Mouse (Mus musculus) CH12.LX (cell line): ENCODE data around the gene Rai14. TPM values are rescaled to one million over a fixed set of nuclear protein-coding genes. Genes with fewer than 3 reads are reported as not detected.

Experiments
- DNase-seq: peaks from one replicate; pipeline ENCODE4 v3.0.0-alpha.2; 2013; ENCODE audit errors: extremely low read depth
- H3K27ac ChIP-seq: 2 replicates; pipeline ENCODE4 v1.5.1; 2012; ENCODE audit warnings: low read depth, mild to moderate bottlenecking, control low read depth, moderate library complexity; ENCODE audit not compliant: insufficient read depth
- H3K27me3 ChIP-seq: replicated peaks from 2 replicates; pipeline ENCODE3; 2012; ENCODE audit warnings: inconsistent platforms
- H3K36me3 ChIP-seq, 2 experiments: replicated peaks in 1 of 2; 2 replicates each; pipeline versions ENCODE3 to v1.6.1; 2012; ENCODE audit warnings: inconsistent platforms in 1 of 2, low read length in 1 of 2, mild to moderate bottlenecking in 1 of 2, mixed read lengths in 1 of 2, moderate library complexity in 1 of 2; ENCODE audit not compliant: control insufficient read depth in 1 of 2, insufficient read depth in 1 of 2
- H3K4me1 ChIP-seq, 2 experiments: 2 replicates each; pipeline ENCODE4 v1.6.1; 2012; ENCODE audit warnings: inconsistent platforms in 1 of 2, moderate library complexity in 1 of 2; ENCODE audit not compliant: insufficient read depth in 2 of 2, control insufficient read depth in 1 of 2
- H3K4me2 ChIP-seq: 2 replicates; pipeline ENCODE4 v1.6.1; 2012; ENCODE audit warnings: low read depth, mild to moderate bottlenecking, control low read depth; ENCODE audit not compliant: poor library complexity, insufficient read depth, severe bottlenecking
- H3K4me3 ChIP-seq, 3 experiments: fragments of 150-350 bp in 1 of 3; sonication (generic) in 1 of 3; replicated peaks in 1 of 3; 2 replicates each; pipeline versions ENCODE3 to v1.5.1; 2011 to 2012; ENCODE audit warnings: low read depth in 2 of 3, low read length in 2 of 3, mild to moderate bottlenecking in 2 of 3, moderate library complexity in 2 of 3, control low read depth in 1 of 3, improper control_type of control experiment in 1 of 3, inconsistent platforms in 1 of 3, mixed read lengths in 1 of 3; ENCODE audit not compliant: poor library complexity in 1 of 3
- H3K79me2 ChIP-seq: replicated peaks from 2 replicates; pipeline ENCODE4 v1.6.1; 2012; ENCODE audit warnings: mild to moderate bottlenecking, moderate library complexity; ENCODE audit not compliant: control insufficient read depth, poor library complexity, insufficient read depth, severe bottlenecking; ENCODE audit errors: extremely low read depth
- H3K9ac ChIP-seq: 2 replicates; pipeline ENCODE4 v1.6.1; 2012; ENCODE audit warnings: low read depth, mild to moderate bottlenecking, control low read depth, moderate library complexity; ENCODE audit not compliant: insufficient read depth
- H3K9me3 ChIP-seq: replicated peaks from 2 replicates; pipeline ENCODE3; 2012; ENCODE audit warnings: low read length, inconsistent platforms, mixed read lengths
- BHLHE40 ChIP-seq: IDR thresholded peaks from 2 replicates; pipeline ENCODE4 v1.6.1; 2011; ENCODE audit warnings: mild to moderate bottlenecking, low read depth, low read length, improper control_type of control experiment
- CHD1 ChIP-seq: IDR thresholded peaks from 2 replicates; pipeline ENCODE4 v1.6.1; 2012; ENCODE audit warnings: low read depth, low read length, improper control_type of control experiment, inconsistent platforms
- CHD2 ChIP-seq: IDR thresholded peaks from 2 replicates; pipeline ENCODE4 v1.6.1; 2011; ENCODE audit warnings: low read length, improper control_type of control experiment
- E2F4 ChIP-seq: IDR thresholded peaks from 2 replicates; pipeline ENCODE4 v1.6.1; 2011; ENCODE audit warnings: low read depth, low read length, improper control_type of control experiment; ENCODE audit not compliant: insufficient replicate concordance
- ETS1 ChIP-seq: conservative IDR thresholded peaks from 2 replicates; pipeline ENCODE4 v1.6.1; 2012; ENCODE audit warnings: low read depth, mild to moderate bottlenecking, inconsistent platforms, low read length, improper control_type of control experiment, moderate library complexity
- GABPA ChIP-seq: IDR thresholded peaks from 2 replicates; pipeline ENCODE4 v1.6.1; 2012; ENCODE audit warnings: low read depth, low read length, improper control_type of control experiment, inconsistent platforms; ENCODE audit not compliant: insufficient replicate concordance
- HCFC1 ChIP-seq: IDR thresholded peaks from 2 replicates; pipeline ENCODE4 v1.6.1; 2012; ENCODE audit warnings: low read depth, mild to moderate bottlenecking, inconsistent platforms, low read length, improper control_type of control experiment
- JUN ChIP-seq: IDR thresholded peaks from 2 replicates; pipeline ENCODE4 v1.6.1; 2011; ENCODE audit warnings: low read depth, mild to moderate bottlenecking, low read length, improper control_type of control experiment, moderate library complexity; ENCODE audit not compliant: insufficient read depth
- KAT2A ChIP-seq: IDR thresholded peaks from 2 replicates; pipeline ENCODE4 v1.6.1; 2012; ENCODE audit warnings: low read length, improper control_type of control experiment, inconsistent platforms; ENCODE audit not compliant: insufficient replicate concordance
- MYC ChIP-seq: IDR thresholded peaks from 2 replicates; pipeline ENCODE4 v1.6.1; 2011; ENCODE audit warnings: low read depth, mild to moderate bottlenecking, improper control_type of control experiment, low read length
- NELFE ChIP-seq: IDR thresholded peaks from 2 replicates; pipeline ENCODE4 v1.6.1; 2011; ENCODE audit warnings: low read depth, low read length, improper control_type of control experiment
- NRF1 ChIP-seq: IDR thresholded peaks from 2 replicates; pipeline ENCODE4 v1.6.1; 2014; ENCODE audit warnings: low read depth, mild to moderate bottlenecking, inconsistent platforms, low read length, improper control_type of control experiment, moderate library complexity
- PAX5 ChIP-seq: IDR thresholded peaks from 2 replicates; pipeline ENCODE4 v1.6.1; 2012; ENCODE audit warnings: low read length, inconsistent platforms, mixed read lengths
- POLR2AphosphoS2 ChIP-seq: IDR thresholded peaks from 2 replicates; pipeline ENCODE4 v1.6.1; 2011; ENCODE audit warnings: low read depth, low read length, improper control_type of control experiment
- RAD21 ChIP-seq: IDR thresholded peaks from 2 replicates; pipeline ENCODE4 v1.6.1; 2011; ENCODE audit warnings: low read depth, mild to moderate bottlenecking, low read length, improper control_type of control experiment, moderate library complexity
- TBP ChIP-seq: conservative IDR thresholded peaks from 2 replicates; pipeline ENCODE4 v1.6.1; 2011; ENCODE audit warnings: low read depth, low read length, improper control_type of control experiment
- UBTF ChIP-seq: IDR thresholded peaks from 2 replicates; pipeline ENCODE4 v1.6.1; 2012; ENCODE audit warnings: low read depth, mild to moderate bottlenecking, inconsistent platforms, low read length, improper control_type of control experiment, moderate library complexity
- USF1 ChIP-seq: IDR thresholded peaks from 2 replicates; pipeline ENCODE4 v1.6.1; 2014; ENCODE audit warnings: low read depth, mild to moderate bottlenecking, inconsistent platforms, low read length, improper control_type of control experiment
- USF2 ChIP-seq: conservative IDR thresholded peaks from 2 replicates; pipeline ENCODE4 v1.6.1; 2011; ENCODE audit warnings: low read depth, low read length, improper control_type of control experiment
- ZMIZ1 ChIP-seq: IDR thresholded peaks from 2 replicates; pipeline ENCODE4 v1.6.1; 2012; ENCODE audit warnings: low read depth, mild to moderate bottlenecking, inconsistent platforms, low read length, improper control_type of control experiment
- dilution Hi-C: fragments of 300-500 bp; cut with MboI; formaldehyde crosslinking; loops from 2 replicates; pipeline ENCODE4 v1.14.3; 2020; ENCODE audit warnings: low sequenced_read_pairs; ENCODE audit not compliant: extremely low pct_unique_long_range_greater_than_20kb, extremely low pct_ligation_motif_present
- in situ Hi-C: fragments of 300-500 bp; cut with MboI; formaldehyde crosslinking; loops from 3 replicates; pipeline ENCODE4 v1.14.3; 2019; ENCODE audit warnings: low sequenced_read_pairs, low pct_ligation_motif_present, low pct_unique_long_range_greater_than_20kb, mixed read lengths
- polyA plus RNA-seq: library from polyadenylated mRNA; unstranded; fragments of >175 nt; gene quantifications from 2 replicates; pipeline ENCODE4 v1.2.1, GENCODE M21; 2012; ENCODE audit warnings: low read depth; ENCODE audit not compliant: insufficient read length
- total RNA-seq, 2 experiments: library from RNA; depleted of rRNA; stranded (reverse); fragments of 300-350 nt in 1 of 2; fragments of >200 nt in 1 of 2; gene quantifications; 2 replicates each; pipeline ENCODE4 v1.2.3; 2012 to 2014

Rai14 gene
- total and polyA plus RNA-seq, 3 experiments: 7.5 to 14.1 (median 9.6) TPM

GRCm38 (mm10) chr15:10623571-10624227 is 90.7 kb downstream of the Rai14 start:
- DNase-seq: no peak
- no peaks in the 10 kb centered on the region for H3K27me3 ChIP-seq
- peaks cover 2% of the 10 kb centered on the region for H3K9me3 ChIP-seq
- H3K4me1 ChIP-seq: peaks cover 0 to 16% of the 10 kb centered on the region in 2 experiments; a peak in 2 of 4 replicates
- dilution Hi-C loops: no loop called here
- H3K27ac ChIP-seq: no peak overlapping the region
- H3K4me3 ChIP-seq: no peak overlapping the region
- TF ChIP-seq UBTF: no peak
- no peak for TF ChIP-seq BHLHE40
- TF ChIP-seq POLR2AphosphoS2: no peak
- TF ChIP-seq ETS1: no peak
- TF ChIP-seq GABPA: no peak
- no peak for TF ChIP-seq PAX5
- no peak for TF ChIP-seq NRF1
- TF ChIP-seq TBP: no peak
- no peak for TF ChIP-seq NELFE
- TF ChIP-seq CHD1: no peak
- TF ChIP-seq CHD2: no peak
- no peak for TF ChIP-seq JUN
- TF ChIP-seq ZMIZ1: no peak
- TF ChIP-seq USF1: no peak
- TF ChIP-seq MYC: no peak
- no peak for TF ChIP-seq KAT2A
- no peak for TF ChIP-seq RAD21
- H3K9ac ChIP-seq: no peak overlapping the region
- peaks cover 0 to 25% of the 10 kb centered on the region in 2 experiments for H3K36me3 ChIP-seq
- in situ Hi-C loops: no loop called here
- H3K79me2 ChIP-seq: no peaks in the 10 kb centered on the region
- H3K4me2 ChIP-seq: no peak overlapping the region

- Histone ChIP-seq H3K27ac (no peak overlapping the region), H3K9ac (no peak overlapping the region), H3K4me1 (peaks cover 0 to 8% of the 10 kb centered on the region in 2 experiments; a peak in 2 of 4 replicates), H3K4me3 (no peak overlapping the region), H3K36me3 (peaks cover 0 to 34% of the 10 kb centered on the region in 2 experiments), H3K27me3 (no peaks in the 10 kb centered on the region), H3K79me2 (no peaks in the 10 kb centered on the region), H3K4me2 (no peak overlapping the region), H3K9me3 (peaks cover 5% of the 10 kb centered on the region)
- dilution Hi-C loops (no loop called here), in situ Hi-C loops (no loop called here)
- TF ChIP-seq USF2: no peak
- no peak for TF ChIP-seq E2F4
- TF ChIP-seq HCFC1: no peak
- no peak for DNase-seq
These were observed 93.2 kb downstream of the Rai14 start for GRCm38 (mm10) chr15:10621194-10621593.
